Mouse (Mus musculus) ES-Bruce4 (cell line): Measurements from ENCODE around the gene Glo1. TPM values are rescaled to one million over a fixed set of nuclear protein-coding genes. Genes with fewer than 3 reads are reported as not detected.
A peak's percentile ranks its signal among the peaks of the same experiment; 100 is the strongest.
"Not testable (repeated sequence)": the region's sequence is repeated elsewhere in the genome, so short reads cannot be mapped to it uniquely, and the experiment has no call there.

Experiments
- H3K27ac ChIP-seq: 2 replicates; pipeline ENCODE4 v1.5.1; 2012; ENCODE audit warnings: low read length, inconsistent platforms; ENCODE audit not compliant: insufficient read depth
- H3K27me3 ChIP-seq: 2 replicates; pipeline ENCODE4 v1.6.1; 2012; ENCODE audit warnings: mild to moderate bottlenecking, low read length, inconsistent platforms; ENCODE audit not compliant: control insufficient read depth, poor library complexity, insufficient read depth, severe bottlenecking
- H3K36me3 ChIP-seq: 2 replicates; pipeline ENCODE4 v1.6.1; 2012; ENCODE audit warnings: inconsistent platforms, mild to moderate bottlenecking, low read length, moderate library complexity; ENCODE audit not compliant: control insufficient read depth, poor library complexity, insufficient read depth, severe bottlenecking
- H3K4me1 ChIP-seq: one replicate; pipeline ENCODE4 v1.8.1; 2011; ENCODE audit warnings: low read length; ENCODE audit not compliant: control insufficient read depth, insufficient read depth
- H3K4me3 ChIP-seq: 2 replicates; pipeline ENCODE4 v1.5.1; 2011; ENCODE audit warnings: low read depth, mild to moderate bottlenecking, low read length
- H3K9ac ChIP-seq: 2 replicates; pipeline ENCODE4 v1.6.1; 2012; ENCODE audit warnings: low read depth, mild to moderate bottlenecking, inconsistent platforms; ENCODE audit not compliant: poor library complexity, severe bottlenecking
- H3K9me3 ChIP-seq: replicated peaks from 2 replicates; pipeline ENCODE4 v1.6.1; 2012; ENCODE audit warnings: mild to moderate bottlenecking, low read length, inconsistent platforms; ENCODE audit not compliant: control insufficient read depth, poor library complexity, insufficient read depth, severe bottlenecking
- CTCF ChIP-seq: IDR thresholded peaks from one replicate; pipeline ENCODE4 v1.8.1; 2011; ENCODE audit warnings: low read depth, low read length
- EP300 ChIP-seq: IDR thresholded peaks from 2 replicates; pipeline ENCODE4 v1.6.1; 2011; ENCODE audit warnings: low read depth, low read length; ENCODE audit not compliant: insufficient read depth
- POLR2A ChIP-seq: IDR thresholded peaks from one replicate; pipeline ENCODE4 v1.8.1; 2011; ENCODE audit warnings: low read length; ENCODE audit not compliant: insufficient read depth
- polyA plus RNA-seq: library from polyadenylated mRNA; stranded (reverse); fragments of >200 nt; gene quantifications from 2 replicates; pipeline ENCODE4 v1.2.4, GENCODE M21; 2011; ENCODE audit warnings: low read depth; ENCODE audit not compliant: missing spikeins, insufficient read depth, insufficient read length

Glo1 gene
- 175 and 190 TPM in 2 replicates for polyA plus RNA-seq

DNA sequence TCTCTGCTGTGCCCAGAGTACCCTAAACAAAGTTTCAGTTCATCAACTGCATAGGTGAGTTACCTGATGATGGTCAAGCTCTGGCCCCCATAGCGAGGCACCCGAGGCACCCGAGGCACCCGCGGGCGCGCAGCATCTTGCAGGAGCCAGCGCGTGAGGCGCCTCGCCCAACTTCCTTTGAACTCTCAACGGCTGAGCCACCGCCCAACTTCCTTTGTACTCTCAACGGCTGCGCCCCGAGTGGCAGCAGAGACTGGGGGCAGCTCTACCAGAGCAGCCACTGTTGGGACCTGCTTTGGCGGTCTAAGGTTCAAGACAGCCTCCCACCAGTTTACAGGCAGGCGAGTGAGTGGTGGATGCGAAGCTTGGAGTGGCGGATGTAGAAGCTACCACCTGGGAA is at the start of gene Glo1:
TSS of gene Glo1 (minus strand) at position 153 of the 400 bp plus-strand sequence.
- H3K4me1 ChIP-seq, H3K27me3 ChIP-seq, H3K4me3 ChIP-seq: not testable (repeated sequence)

DNA sequence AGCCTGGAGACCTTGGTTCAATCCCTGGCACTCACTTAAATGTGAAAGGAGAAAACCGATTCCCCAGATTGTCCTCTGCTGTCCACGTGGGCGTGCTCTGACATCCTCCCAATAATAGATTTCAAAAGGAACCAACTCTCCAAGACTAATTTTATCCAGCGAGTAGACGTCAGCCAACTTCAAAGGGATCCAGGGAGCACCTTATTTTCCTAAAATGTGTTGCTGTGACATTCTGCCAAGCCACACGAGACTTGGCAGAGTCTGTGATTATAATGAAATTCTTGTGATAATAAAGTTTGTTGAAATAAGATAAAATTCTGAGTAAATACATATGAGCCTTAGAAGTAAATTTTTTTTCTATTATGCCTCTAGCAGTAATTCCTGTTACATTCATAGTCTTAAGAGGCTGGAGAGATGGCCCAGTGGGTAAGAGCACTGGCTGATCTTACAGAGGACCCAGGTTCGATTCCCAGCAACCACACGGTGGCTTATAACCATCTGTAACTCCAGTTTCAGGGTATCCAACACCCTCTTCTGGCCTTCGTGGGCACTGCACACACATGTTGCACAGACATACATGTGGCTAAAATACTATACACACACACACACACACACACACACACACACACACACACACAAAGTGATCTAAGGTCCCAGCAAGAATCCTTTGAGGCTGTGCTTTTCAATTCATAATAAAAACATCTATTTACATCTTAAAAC is 48.5 kb upstream of the Glo1 start:
- Histone ChIP-seq H3K27ac (no peak overlapping the region), H3K9ac (no peak overlapping the region), H3K4me1 (no peaks in the 10 kb centered on the region), H3K36me3 (no peaks in the 10 kb centered on the region), H3K4me3 (no peak overlapping the region), H3K27me3 (no peaks in the 10 kb centered on the region), H3K9me3 (no peaks in the 10 kb centered on the region)
- no peak for TF ChIP-seq EP300

More for the DNA sequence above, at the start of gene Glo1:
- H3K27ac ChIP-seq, H3K36me3 ChIP-seq, H3K9me3 ChIP-seq, H3K9ac ChIP-seq: not testable (repeated sequence)

DNA sequence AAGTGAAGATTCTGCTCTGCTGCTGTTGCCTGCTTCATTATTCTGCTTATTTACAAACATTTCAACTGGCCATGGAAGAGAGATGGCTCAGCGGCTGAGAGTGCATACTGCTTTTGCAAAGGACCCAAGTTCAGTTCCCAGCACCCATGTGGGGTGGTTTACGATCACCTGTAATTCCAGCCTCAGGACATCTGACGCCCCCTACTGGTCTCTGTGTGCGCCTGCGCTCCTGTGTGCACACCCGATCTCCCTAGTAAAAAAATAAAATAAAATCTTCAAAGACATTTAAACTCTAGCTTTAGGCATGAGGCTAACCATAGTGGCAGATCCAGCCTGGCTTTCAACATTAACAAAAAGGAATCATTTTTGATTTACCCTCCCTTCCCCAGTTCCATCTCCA is 46.4 kb upstream of the Glo1 start:
- TF ChIP-seq CTCF, result peak; percentile 41
- no peak for TF ChIP-seq EP300
- no peak overlapping the region for H3K4me3 ChIP-seq

DNA sequence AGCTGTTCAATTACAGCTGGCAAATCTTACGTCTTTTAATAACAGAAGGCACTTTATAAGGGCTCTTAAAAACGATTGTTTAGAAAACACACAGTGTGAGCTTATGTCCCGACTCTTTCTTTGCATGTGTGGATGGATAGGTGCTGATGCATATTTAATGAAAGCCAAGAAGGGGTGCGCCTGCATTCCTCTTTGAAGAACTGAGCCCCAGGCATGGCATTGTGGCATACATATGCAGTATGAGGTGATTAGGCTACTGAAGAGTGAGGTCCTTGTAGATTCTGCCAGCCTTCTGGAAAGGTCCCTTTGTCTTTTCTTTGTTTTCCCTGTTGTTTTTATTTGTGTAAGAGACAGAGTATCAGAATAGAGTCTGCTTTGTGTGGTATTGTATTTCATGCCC is 45.9 kb upstream of the Glo1 start:
- TF ChIP-seq POLR2A (no peak), CTCF (no peak), EP300 (no peak)
- no peak overlapping the region for H3K9ac ChIP-seq
- no peaks in the 10 kb centered on the region for H3K27me3 ChIP-seq
- H3K27ac ChIP-seq, result no peak overlapping the region
- H3K9me3 ChIP-seq, result no peaks in the 10 kb centered on the region
- no peak overlapping the region for H3K4me3 ChIP-seq
- no peaks in the 10 kb centered on the region for H3K4me1 ChIP-seq
- no peaks in the 10 kb centered on the region for H3K36me3 ChIP-seq

More for the DNA sequence above, 46.4 kb upstream of the Glo1 start:
- Histone ChIP-seq H3K36me3 (no peaks in the 10 kb centered on the region), H3K9ac (no peak overlapping the region), H3K4me1 (no peaks in the 10 kb centered on the region), H3K27ac (no peak overlapping the region), H3K9me3 (no peaks in the 10 kb centered on the region), H3K27me3 (no peaks in the 10 kb centered on the region)

DNA sequence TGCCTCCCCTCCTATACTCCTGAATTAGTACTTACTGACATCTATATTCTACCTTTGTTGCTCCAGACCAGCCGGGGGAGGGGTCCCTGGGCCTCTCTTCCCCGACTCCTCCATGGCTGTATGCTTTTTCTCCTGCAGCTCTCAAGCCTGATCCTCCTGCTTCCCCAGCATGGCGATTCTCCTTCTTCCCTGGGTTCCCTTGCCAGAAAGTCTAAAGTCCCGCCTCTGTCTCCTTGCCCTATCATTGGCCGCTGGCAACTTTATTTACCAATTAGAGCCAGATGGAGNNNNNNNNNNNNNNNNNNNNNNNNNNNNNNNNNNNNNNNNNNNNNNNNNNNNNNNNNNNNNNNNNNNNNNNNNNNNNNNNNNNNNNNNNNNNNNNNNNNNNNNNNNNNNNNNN is 38.2 kb upstream of the Glo1 start:
- H3K4me3 ChIP-seq, result no peak overlapping the region
- peaks cover 6% of the 10 kb centered on the region for H3K4me1 ChIP-seq
- H3K27me3 ChIP-seq, result no peaks in the 10 kb centered on the region
- H3K27ac ChIP-seq, result no peak overlapping the region
- peaks cover 5% of the 10 kb centered on the region; the same call in 1 of the 2 replicates for H3K9me3 ChIP-seq
- H3K36me3 ChIP-seq, result no peaks in the 10 kb centered on the region
- TF ChIP-seq POLR2A, result no peak
- no peak for TF ChIP-seq CTCF
- TF ChIP-seq EP300, result no peak
- H3K9ac ChIP-seq, result no peak overlapping the region

DNA sequence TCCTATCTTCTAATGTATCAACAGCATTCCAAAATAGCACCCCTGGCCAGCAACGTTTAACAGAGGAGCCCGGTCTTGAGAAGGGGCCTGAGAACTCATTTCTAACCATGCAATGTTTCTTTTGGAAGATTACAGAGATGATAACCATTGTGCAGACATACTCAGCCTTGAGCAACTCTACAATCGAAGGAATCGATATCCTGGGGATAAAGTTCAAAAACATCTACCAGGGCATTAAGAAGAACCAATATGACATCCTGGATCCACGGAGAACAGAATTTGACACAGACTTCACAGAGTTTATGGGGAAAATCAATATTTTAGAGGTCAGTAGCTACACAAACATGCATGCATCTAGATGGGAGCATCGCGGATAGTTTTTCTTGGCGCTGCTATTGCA is 36.5 kb upstream of the Glo1 start:
- Histone ChIP-seq H3K27ac (no peak overlapping the region), H3K9me3 (peaks cover 5% of the 10 kb centered on the region; the same call in 1 of the 2 replicates), H3K4me3 (no peak overlapping the region), H3K36me3 (no peaks in the 10 kb centered on the region), H3K27me3 (no peaks in the 10 kb centered on the region), H3K4me1 (peaks cover 8% of the 10 kb centered on the region), H3K9ac (no peak overlapping the region)
- TF ChIP-seq EP300, result no peak
- TF ChIP-seq CTCF, result no peak
- TF ChIP-seq POLR2A, result no peak
